ENCODE assay signal across 11 mouse cellular contexts in the genomic region with DNA sequence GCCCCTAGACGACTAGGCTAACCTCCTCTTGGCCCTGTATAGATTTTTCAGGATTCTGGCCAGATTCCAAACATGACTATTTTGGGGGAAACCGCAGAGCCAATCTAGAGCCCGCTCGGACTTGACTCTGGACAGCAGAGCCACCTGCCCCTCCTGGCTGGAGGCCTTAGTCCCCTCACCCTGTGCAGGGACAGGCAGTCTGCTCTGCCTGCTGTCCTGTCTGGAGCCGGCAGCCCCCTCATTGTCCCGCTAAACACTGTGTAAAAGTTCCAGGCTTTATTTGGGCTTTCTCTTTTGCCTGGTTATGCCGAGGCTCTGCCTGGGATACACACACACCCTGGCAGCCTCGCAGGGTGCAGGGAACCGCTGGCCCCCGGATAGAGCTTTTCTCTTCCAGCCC.
A peak's percentile ranks its signal among the peaks of the same experiment; 100 is the strongest.
DNase-seq lines count a peak whose midpoint lies in the region; ATAC-seq and TF ChIP-seq lines count a peak whose summit lies in the region.
"Had no signal": no experiment of that assay in that cellular context is flagged by ENCODE, and none has a peak within 500 bp of the region (broad histone marks: within the 10 kb centered on the region; RNA-seq: fewer than 3 reads in every experiment).

No protein-coding gene starts in this region.

- WGBS in liver, embryonic 16.5 days (ENCODE audit: insufficient replicate concordance): 53% methylated on average over 10 of the region's 10 CpGs
- WGBS in forebrain, embryonic 14.5 days: 5% methylated on average over 10 of the region's 10 CpGs
- WGBS in hindbrain, postnatal 0 days: 15% methylated on average over 10 of the region's 10 CpGs
- 18% methylated on average over 10 of the region's 10 CpGs for WGBS in stomach, embryonic 14.5 days

- no peak for TF ChIP-seq CTCF in hindbrain, postnatal 0 days (IDR thresholded peaks at IDR 0.05; ENCODE audit: low read depth)

- H3K27me3 ChIP-seq in liver, embryonic 16.5 days (ENCODE audit: control insufficient read depth, insufficient read depth, low read depth, low read length): peaks cover 23% of the 10 kb centered on the region
- H3K27me3 ChIP-seq in forebrain, embryonic 14.5 days (replicated peaks; ENCODE audit: control insufficient read depth, insufficient read depth, low read length): 0 out of 2 replicates have a peak, but pooled peaks cover 6% of the 10 kb centered on the region
- peaks cover 49% of the 10 kb centered on the region for H3K27me3 ChIP-seq in hindbrain, postnatal 0 days (ENCODE audit: insufficient read depth, low read length)
- no peaks in the 10 kb centered on the region for H3K27me3 ChIP-seq in stomach, embryonic 14.5 days (ENCODE audit: control insufficient read depth, insufficient read depth, low read length)

- H3K27ac ChIP-seq in liver, embryonic 16.5 days (ENCODE audit: low read length): no peak overlapping the region
- peak overlapping the region; percentile 53; the same call in 1 of the 2 replicates for H3K27ac ChIP-seq in forebrain, embryonic 14.5 days (ENCODE audit: low read depth, low read length)
- H3K27ac ChIP-seq in hindbrain, postnatal 0 days: no peak overlapping the region
- peak overlapping the region; percentile 40; the same call in 1 of the 2 replicates for H3K27ac ChIP-seq in stomach, embryonic 14.5 days (ENCODE audit: low read length)

- no peak overlapping the region for H3K4me3 ChIP-seq in liver, embryonic 16.5 days (ENCODE audit: low read depth, low read length)
- no peak overlapping the region for H3K4me3 ChIP-seq in forebrain, embryonic 14.5 days (ENCODE audit: low read depth, low read length)
- H3K4me3 ChIP-seq in hindbrain, postnatal 0 days (ENCODE audit: low read length): no peak overlapping the region
- no peak overlapping the region for H3K4me3 ChIP-seq in stomach, embryonic 14.5 days (ENCODE audit: low read depth, low read length)

- H3K4me2 ChIP-seq in liver, embryonic 16.5 days (ENCODE audit: low read depth, low read length): no peak overlapping the region
- H3K4me2 ChIP-seq in forebrain, embryonic 14.5 days (ENCODE audit: low read length): peak overlapping the region; percentile 20; the same call in 1 of the 2 replicates
- H3K4me2 ChIP-seq in hindbrain, postnatal 0 days (ENCODE audit: low read depth, low read length): no peak overlapping the region
- H3K4me2 ChIP-seq in stomach, embryonic 14.5 days (replicated peaks; ENCODE audit: low read depth, low read length): no peak overlapping the region
- H3K4me2 ChIP-seq: liver, embryonic 11.5 days had no signal

- no peak for DNase-seq in liver
- peak; percentile 52 for DNase-seq in forebrain, embryonic 14.5 days (ENCODE audit: low spot score)
- peak; percentile 49 for DNase-seq in hindbrain, postnatal 0 days (ENCODE audit: low spot score)
- DNase-seq in layer of hippocampus, postnatal 36 days: no peak
- DNase-seq in ovary, postnatal 14 days (ENCODE audit: low spot score): no peak
- no peak for DNase-seq in layer of hippocampus, adult 11-12 months (ENCODE audit: low spot score)
- DNase-seq: heart, adult 18-20 months; lung, postnatal 36 days had no signal

- H3K36me3 ChIP-seq in liver, embryonic 16.5 days (ENCODE audit: control insufficient read depth, insufficient read depth): no peaks in the 10 kb centered on the region
- no peaks in the 10 kb centered on the region for H3K36me3 ChIP-seq in forebrain, embryonic 14.5 days (ENCODE audit: control insufficient read depth, insufficient read depth, low read length)
- H3K36me3 ChIP-seq in hindbrain, postnatal 0 days (ENCODE audit: insufficient read depth, low read length): no peaks in the 10 kb centered on the region
- H3K36me3 ChIP-seq in stomach, embryonic 14.5 days (ENCODE audit: control insufficient read depth, insufficient read depth, low read length): no peaks in the 10 kb centered on the region

- no peak overlapping the region for H3K9ac ChIP-seq in liver, embryonic 16.5 days (ENCODE audit: low read depth, low read length)
- peak overlapping the region; percentile 22; the same call in 1 of the 2 replicates for H3K9ac ChIP-seq in forebrain, embryonic 14.5 days (ENCODE audit: low read length)
- no peak overlapping the region for H3K9ac ChIP-seq in hindbrain, postnatal 0 days (replicated peaks; ENCODE audit: low read length)
- no peak overlapping the region for H3K9ac ChIP-seq in stomach, embryonic 14.5 days (replicated peaks; ENCODE audit: low read depth, low read length)

- no peaks in the 10 kb centered on the region for H3K9me3 ChIP-seq in liver, embryonic 16.5 days (replicated peaks; ENCODE audit: control insufficient read depth, low read length)
- H3K9me3 ChIP-seq in forebrain, embryonic 14.5 days (replicated peaks; ENCODE audit: control insufficient read depth, low read length): no peaks in the 10 kb centered on the region
- H3K9me3 ChIP-seq in hindbrain, postnatal 0 days (ENCODE audit: low read length): no peaks in the 10 kb centered on the region
- no peaks in the 10 kb centered on the region for H3K9me3 ChIP-seq in stomach, embryonic 14.5 days (ENCODE audit: control insufficient read depth, low read depth, low read length)

- H3K4me1 ChIP-seq in liver, embryonic 16.5 days (ENCODE audit: control insufficient read depth, low read depth, low read length): no peaks in the 10 kb centered on the region
- H3K4me1 ChIP-seq in forebrain, embryonic 14.5 days (ENCODE audit: control insufficient read depth, insufficient read depth, low read length): peaks cover 22% of the 10 kb centered on the region
- 0 out of 2 replicates have a peak, but pooled peaks cover 9% of the 10 kb centered on the region for H3K4me1 ChIP-seq in hindbrain, postnatal 0 days (ENCODE audit: insufficient read depth, low read length)
- H3K4me1 ChIP-seq in stomach, embryonic 14.5 days (ENCODE audit: control insufficient read depth, insufficient read depth, low read length): peaks cover 24% of the 10 kb centered on the region

- ATAC-seq in liver, embryonic 16.5 days (ENCODE audit: low read depth): 0 out of 2 replicates have a peak, but pooled peaks have one; percentile 3
- ATAC-seq in forebrain, embryonic 14.5 days: peak; percentile 58
- peak; percentile 19; the same call in 1 of the 2 replicates for ATAC-seq in hindbrain, postnatal 0 days
- ATAC-seq in stomach, embryonic 14.5 days (ENCODE audit: insufficient number of reproducible peaks, insufficient read depth, low FRiP score, low read depth): no peak

Comparison
In these comparisons a context has a peak if more than half of its experiments do, and no peak if none do; other contexts are left out.
1. H3K27ac ChIP-seq: peak in forebrain, embryonic 14.5 days (single experiment) and stomach, embryonic 14.5 days (single experiment); none in liver, embryonic 16.5 days (single experiment) and hindbrain, postnatal 0 days (single experiment).
2. DNase-seq: peak in forebrain, embryonic 14.5 days (single experiment) and hindbrain, postnatal 0 days (single experiment); none in liver (single experiment), layer of hippocampus, postnatal 36 days (0 of 2), ovary, postnatal 14 days (single experiment) and layer of hippocampus, adult 11-12 months (single experiment).